Mouse (Mus musculus) kidney, postnatal 25 days (tissue): ENCODE measurements around the gene Adamtsl2.

Source experiments
- DNase-seq, 2 experiments: peaks; one replicate each; pipeline ENCODE4 v3.0.0; 2021; ENCODE audit warnings: mixed read lengths in 2 of 2

Adamtsl2 gene

DNA sequence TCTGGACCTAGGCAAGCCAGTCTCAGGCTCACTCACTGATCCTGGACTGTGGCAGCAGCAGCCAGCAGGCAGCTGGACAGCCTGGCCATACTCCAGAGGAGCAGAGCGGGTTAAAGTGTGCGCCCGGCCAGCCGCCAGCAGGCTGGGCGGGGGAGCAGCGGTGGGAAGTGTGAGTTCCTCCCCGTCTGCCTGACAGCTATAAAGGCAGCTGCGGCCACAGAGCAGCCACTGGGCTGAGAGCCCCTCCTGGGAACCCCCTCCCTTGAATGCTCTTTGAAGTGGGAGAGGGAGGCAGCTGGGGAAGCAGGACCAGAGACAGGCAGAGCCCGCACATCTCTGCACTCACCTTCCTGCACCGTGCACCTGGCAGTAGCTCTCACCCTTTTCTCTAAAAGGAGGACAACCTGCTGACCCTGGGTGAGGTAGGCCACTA, at the start of gene Adamtsl2:
Gene Adamtsl2 (plus strand): TSS at position 228 of the 433 bp plus-strand sequence.
- DNase-seq = peak; percentile 89 to 94

DNA sequence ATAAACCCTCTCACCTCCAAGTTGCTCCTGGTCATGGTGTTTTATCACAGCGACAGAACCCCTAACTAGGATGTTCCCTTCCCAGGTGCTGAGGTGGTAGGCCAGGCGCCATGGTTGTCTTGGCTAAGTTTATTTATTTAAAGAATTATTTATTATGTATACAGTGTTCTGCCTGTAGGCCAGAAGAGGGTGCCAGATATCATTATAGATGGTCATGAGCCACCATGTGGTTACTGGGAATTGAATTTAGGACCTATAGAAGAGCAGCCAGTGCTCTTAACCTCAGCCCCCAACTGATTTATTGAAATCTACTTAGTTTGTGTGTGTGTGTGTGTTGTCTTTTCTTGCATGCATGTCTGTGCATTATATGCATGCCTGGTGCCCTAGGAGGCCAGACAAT, 46.8 kb upstream of the Adamtsl2 start:
- no peak for DNase-seq

DNA sequence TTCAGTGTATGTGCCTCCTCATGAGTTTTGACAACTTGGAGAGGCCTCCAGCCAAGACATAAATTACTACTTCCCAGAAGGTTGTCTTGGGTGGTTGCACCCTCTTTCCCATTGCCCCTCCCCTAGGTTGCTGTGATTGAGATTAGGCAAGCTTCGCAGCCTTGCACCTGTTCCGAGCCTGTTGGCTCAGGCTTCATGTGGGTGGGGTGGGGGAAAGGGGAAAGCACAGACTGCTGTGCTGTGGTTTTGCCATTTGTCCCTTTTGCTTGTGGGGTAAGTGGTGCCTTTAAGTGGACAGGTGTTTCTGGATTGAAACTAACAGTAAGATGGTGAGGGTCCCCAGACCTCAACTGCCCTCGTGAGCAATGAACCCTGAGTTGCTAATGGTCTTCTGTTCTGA, 43.2 kb upstream of the Adamtsl2 start:
- no peak for DNase-seq

DNA sequence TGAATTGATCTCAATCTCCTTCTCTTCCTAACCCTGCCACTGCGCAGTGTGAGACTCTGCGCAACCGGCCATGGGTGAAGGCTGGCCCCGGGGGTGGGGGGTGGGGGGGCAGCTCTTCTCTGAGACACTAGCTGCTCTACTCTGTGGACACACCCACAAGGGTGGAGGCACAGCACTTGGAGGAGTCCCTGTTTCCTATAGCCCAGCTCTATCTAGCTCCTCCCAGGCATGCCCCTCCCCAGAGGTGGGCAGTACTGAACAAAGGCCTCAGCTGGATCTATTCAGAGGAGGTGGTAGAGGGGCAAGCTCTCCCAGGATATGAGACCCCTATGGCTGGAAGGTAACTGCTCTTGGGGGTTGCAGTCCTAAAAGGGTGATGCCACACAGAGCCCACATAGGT, 42.2 kb upstream of the Adamtsl2 start:
- DNase-seq = no peak

DNA sequence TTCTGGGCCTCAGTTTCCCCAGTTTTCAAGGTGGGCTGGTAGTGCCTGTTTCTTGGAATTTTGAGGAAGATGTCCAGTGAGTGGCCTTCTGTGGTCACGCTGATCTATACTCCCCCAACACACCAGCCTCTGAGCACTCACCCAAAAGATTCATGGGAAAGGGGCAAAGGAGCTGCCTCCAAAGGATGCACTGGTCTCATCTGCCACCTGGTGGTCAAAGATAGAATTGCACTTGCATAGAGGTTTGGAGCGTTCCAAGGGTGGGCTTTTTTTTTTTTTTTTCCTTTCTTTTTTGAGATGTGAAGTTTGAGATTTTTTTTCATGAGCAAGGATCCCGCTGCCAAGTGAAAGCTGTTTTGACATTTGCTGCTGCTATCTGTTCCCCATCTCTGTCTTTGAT, 40.6 kb upstream of the Adamtsl2 start:
- DNase-seq = peak; percentile 74 to 90

DNA sequence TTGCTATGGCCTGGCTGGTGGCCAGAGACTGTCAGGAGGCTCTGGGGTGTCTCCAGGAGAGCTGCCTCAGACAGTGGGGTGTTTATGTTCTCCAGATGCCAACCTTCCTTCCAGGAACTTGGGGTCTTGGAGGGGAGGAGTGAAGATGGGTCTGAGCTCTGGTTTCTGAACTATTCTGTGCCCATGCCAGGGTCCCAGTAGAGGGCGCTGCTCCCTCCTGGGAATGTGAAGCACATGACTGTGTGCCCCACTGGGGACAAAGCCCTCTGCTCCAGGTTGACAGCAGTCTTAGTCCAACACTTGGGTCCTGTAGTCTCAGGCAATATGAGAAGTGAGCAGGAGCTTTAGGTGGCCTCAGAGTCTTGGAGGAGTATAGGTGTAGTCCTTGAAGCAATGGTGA, 39.9 kb upstream of the Adamtsl2 start:
- peak; percentile 72 to 80 for DNase-seq

DNA sequence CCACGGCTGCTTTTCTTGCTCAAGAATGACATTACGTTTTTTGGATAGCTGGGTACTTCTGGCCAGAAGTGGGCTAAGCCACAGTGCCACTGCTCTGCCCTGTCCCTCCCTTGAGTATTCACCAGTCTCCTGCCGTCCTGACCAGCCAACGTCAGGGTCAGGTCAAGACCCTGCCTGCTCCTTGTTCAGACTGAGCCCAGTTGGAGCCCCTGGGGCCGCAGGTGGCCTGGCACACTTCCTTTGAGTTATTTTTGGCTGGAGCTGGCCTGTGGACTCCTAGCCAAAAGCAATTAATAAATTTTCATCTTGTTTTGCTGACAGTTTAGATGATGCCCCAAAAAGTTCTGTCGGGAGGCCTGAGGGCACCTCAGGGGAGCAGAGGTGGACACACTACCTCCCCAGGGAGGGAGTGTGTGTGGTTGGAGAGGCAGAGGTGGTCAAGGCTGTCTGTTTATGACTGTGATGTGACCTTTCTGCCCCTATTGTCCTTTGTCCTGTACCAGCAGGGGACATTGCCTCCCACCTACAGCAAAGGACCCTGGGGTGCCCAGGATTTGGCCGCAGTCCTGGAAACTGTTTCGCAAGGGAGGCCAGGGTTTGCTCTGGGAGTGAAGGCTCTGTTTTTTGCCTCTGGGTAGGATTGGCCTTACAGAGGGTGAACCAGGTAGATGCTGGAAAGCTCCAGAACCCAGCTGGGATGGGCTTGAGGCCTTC, 36.9 kb upstream of the Adamtsl2 start:
- DNase-seq = peak; percentile 79 to 95

DNA sequence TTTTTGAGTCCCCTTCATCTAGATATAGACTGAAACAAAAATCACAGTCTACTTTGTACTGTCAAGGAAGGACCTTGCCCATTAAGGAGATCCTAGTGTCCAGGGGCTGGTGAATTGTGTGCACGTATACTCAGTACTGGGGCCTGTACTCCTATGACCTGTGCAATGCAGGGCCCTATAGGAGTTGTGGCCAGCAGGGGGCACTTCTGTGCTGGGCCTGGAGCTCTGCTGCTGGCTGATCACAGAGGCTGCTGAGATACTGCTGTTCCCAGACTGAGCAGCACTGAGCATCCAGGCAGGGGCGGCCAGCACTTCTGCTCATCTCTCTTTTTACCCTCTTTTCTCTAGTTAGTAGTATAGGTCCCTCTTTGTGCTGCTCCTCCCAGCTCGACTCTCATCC, 35.7 kb upstream of the Adamtsl2 start:
- peak; percentile 92 to 94 for DNase-seq

DNA sequence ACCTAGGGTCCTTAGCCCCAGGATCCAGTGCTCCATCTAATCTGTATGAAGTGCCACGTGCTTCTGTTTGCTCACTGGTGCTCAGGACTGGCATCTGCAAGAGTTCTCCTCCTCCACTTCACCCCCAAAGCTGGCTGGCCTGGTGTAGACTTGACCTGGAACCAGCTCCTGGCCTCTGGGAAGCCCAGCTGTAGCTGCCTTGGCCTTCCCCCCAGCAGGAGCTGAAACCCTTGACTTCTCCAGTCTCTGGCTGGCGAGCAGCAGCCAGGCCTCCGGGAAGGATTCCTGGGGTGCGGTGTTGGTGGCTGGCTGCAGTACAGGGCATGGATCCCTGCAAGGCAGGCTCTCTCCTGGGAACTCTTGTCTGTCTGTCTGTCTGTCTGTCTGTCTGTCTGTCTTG, 35.0 kb upstream of the Adamtsl2 start:
- peak; percentile 23 to 71 for DNase-seq

DNA sequence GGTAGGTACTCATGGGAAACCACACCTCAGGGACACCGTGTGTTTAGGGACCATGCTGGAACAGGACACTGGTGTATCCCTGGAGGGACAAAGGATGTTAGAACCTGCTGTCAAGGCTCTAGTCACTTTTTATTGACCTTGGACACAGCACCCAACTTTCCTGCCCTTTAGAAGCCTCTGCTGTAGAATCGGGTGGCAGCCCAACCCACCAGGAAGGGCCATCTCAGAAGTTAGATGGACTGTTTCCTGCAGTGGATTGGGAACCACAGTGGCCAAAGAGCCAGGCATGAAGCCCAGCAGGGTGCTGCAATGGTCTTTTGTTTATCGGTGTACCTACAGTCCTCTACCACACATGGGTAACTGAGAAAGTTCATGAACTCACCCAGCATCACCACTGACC, 34.5 kb upstream of the Adamtsl2 start:
- peak; percentile 31 to 71 for DNase-seq

DNA sequence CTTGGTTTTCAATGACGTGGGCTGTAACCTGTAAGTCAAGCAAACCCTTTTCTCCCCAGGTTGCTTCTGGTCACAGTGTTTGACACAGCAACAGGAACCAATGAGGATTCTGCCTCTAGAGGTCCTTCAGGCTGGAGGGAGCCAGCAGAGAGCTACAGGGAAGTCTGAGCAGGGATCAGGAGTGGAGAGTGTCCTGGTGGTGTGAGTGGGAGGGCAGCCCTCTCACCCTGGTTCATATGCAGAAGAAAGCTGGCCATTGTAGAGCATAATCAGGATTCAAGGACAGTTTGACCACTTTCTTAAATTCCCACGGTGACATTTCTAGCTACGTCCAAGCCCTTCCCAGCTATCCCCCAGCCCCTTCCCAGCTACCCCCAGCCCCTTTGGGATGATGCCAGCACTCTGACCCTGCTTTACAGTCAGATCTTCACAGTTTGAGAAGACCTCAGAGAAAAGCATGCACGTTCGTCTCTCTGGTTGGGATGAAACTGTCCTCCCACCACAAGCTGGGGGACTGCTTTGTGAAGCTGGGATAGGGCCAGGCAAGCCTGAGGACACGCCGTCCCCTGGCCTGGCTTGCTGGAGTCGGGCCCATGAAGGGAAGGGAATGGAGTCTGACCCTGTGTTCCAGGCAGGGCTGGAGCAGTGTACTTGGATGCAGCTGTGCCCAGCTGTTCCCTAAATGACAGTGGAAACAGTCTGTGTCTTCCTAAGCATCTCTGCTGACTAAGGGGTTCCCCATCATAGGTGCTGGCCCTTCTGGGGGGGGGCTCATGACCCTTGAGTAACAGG, 33.0 kb upstream of the Adamtsl2 start:
- peak; percentile 78 to 89 for DNase-seq

DNA sequence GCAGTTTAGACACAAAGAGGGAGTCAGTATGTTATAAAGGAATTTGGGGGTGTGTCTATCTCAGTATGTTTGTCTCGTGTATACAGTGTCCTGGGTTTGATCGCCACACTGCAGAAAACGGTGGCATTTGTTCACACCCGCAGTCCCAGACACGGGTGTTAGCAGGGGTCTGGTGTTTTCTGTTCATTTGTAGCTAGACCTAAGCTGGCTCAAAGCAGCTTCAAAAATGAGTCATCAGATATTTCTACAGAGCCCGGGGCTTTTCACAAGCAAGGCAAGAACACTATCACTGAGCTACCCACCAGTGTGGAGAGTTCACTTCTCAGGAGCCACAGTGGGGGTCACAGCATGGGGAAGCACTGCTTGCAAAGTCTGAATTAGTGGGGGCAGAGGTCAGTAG, 29.8 kb upstream of the Adamtsl2 start:
- no peak for DNase-seq

DNA sequence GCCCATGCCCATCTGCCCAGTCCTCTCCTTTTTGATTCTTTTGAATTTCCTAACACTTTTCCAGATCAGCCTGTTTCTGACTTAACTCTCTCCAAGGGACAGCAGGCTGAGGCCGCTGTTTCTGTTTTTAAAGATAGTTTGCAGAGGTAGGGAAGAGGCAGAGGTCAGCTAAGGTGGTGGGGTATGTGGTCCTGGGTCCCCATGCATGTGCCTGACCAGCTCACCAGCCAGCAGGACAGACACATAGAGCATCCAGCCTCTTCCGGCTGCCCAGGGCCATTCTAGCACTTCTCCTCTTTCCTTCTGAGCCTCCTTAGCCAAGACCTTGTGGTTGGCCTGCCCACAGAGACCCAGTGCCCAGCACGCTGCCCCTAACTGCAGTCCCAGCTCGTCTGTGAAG, 20.9 kb upstream of the Adamtsl2 start:
- no peak for DNase-seq

DNA sequence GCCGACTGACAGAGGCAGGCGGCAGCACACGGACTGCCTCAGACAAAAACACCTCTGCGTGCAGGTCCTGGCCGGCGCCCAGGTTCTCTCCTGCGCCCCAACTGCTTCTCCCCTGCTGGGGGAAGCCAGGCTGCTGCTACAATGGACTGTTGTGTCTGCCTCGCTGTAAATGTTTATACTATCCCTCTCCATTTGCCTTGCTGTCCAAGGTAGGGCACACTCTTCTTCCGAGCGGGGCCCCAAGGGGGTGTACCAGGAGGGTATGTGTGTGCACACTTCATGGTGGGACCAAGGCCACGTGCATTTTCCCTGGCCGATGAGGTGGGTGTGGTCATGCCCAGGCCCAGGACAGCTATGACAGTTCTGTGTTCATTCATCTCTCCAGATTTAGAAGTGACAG, 20.4 kb upstream of the Adamtsl2 start:
- peak in 1 of 2 experiments; percentile 42 for DNase-seq

DNA sequence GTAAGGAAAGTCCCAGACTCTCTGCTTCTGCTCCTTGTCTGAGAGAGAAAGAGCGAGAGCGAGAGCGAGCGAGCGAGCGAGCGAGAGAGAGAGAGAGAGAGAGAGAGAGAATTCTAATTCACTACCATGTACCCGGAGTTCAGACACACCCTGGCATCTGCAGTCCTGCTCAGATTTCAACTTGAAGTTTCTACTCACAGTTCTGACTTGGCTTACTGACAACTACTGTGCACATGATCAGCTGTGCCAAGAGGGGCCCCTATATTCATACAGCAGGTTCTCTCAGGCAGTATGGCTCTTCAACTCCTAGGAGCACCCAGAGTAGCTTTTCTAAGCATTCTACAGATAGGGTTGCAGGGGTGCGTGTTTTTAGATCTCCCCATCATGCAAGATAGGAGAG, 20.0 kb upstream of the Adamtsl2 start:
- no peak for DNase-seq

DNA sequence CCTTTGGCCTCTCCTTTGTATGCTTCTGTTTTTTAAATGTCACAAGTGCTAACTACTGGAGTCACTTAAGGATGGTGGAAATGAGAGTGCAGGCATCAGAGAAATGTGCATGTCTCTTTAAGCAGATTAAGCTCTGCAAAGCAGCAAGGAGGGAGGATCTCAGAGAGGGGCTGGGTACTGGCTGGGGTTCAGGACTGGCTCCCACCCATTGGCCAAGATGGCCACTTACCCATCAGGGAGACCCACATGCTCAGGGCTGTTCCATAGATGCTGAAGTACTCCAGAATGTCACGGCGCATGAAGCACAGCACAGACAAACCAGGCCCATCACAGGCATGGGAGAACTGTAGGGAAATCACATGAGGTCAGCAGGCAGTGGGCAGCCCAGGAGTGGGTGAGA, 12.1 kb upstream of the Adamtsl2 start:
- no peak for DNase-seq

DNA sequence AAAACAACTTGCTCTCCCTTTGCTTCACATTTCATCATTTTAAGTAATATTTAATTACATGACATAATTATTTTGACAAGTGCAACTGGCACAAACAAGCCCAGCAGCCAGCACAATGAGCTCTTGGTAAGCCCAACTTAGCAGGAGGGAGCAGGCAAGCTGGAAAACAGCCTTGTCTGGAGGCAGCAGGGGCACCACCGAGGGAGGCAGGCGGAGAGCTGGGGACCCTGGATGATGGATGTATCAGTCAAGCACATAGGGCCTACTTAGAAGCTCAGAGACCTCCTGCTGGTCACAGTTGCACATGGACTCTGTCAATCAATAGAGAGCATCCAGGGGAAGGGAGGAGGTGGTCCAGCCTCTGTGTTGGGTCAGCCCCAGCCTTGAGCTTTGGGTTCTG, 11.2 kb upstream of the Adamtsl2 start:
- no peak for DNase-seq

DNA sequence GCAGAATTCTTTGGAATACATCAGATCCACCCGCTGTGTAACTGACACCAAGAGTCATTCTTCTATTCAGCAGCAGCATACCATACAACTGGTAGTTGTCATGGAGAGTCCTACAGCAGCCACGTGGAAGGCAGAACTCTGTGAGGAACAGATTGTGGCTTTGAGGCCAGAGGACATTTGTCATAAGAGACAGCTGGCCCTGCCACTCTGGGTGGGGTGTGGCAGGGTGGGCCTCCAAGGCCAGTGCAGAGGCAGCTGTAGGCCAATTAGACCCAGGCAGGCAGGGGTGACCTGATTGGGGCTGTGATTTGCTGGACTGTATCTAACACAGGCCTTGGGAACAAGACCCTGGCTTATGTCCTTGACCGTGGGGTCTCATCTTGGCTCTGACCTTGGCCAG, 9.5 kb upstream of the Adamtsl2 start:
- peak in 1 of 2 experiments; percentile 36 for DNase-seq

DNA sequence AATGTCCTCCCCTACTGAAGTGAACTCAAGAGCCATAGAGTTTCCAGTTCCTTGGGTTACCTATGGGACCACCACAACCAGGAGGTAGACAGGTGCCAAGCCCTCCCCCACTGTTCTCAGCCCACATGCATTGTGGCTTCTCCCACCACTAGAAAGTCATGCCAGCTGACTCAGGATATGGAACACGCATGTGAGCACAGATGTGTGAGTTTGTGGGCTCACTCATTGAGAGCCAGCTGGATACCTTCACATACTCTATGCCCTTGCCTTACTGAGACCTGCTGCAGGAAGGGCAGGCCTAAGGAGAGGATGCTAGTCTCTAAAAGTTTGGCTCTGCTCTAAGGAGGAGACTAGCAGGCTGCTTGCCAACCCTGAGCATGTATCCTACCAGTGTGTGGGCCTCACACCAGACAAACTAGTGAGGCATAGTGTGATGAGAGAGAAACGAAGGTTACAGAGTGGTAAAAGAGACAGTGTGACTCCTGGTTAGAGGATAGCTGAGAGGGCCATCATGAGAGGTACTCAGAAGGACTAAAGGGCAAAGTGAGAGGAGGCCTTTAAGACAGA, 8.8 kb upstream of the Adamtsl2 start:
- DNase-seq = no peak

DNA sequence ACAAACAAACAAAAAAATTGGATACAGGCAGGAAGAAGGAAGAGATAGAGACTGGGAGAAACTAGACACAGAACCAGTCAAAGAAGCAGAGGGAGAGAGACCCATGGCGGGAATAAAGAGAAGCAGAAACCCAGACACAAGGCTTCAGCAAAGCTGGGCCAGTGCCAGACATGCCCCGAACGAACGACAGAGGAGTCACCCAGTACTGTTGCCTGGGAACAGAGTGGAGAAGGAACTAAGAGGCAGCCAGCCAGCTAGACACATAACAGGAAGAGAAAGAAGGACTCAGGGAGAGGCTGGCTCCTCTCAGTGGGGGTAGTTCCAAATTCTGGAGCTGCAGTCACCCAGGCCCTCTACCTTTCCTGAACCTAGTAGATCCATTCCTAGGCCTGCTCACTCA, 8.0 kb upstream of the Adamtsl2 start:
- DNase-seq = peak; percentile 81 to 82

DNA sequence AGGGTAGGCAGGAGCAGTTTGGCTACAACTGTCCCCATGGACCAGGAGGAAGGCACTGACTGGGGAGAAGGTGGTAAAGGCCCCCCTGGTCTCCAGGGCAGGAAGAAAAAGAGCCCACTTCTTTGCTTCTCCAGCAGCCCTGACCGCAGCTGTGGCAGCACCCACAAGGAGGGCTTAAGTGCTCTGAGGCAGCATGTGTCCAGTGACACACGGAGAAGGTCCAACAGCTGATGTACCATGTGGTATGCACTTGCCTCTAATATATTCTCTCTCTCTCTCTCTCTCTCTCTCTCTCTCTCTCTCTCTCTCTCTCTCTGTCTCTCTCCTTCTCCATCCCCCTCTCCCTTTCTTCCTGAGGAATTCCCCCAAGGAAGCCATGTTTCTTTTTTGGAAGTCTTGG, 7.2 kb upstream of the Adamtsl2 start, which contains the start of gene Mymk:
Gene Mymk (minus strand): TSS at position 202 of the 400 bp plus-strand sequence.
- DNase-seq = no peak

DNA sequence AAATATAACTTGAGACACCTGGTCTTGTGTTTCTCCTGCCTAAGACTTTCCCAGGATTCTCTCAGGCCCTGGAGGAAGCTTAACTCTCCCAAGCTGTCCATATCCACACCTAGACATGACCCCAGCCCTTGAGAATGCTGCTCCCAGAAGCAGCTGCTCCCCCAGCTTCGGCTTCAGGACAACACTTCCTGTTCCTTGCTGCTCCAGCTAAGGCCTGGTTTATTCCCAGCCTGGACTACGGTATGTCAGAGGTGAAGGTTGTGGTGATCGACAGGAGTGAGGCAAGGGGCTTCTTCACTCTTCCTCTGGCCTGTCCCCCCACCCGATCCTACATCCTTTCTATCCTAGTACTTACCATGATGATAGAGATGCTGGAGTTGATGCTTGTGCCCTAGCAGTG, 5.8 kb upstream of the Adamtsl2 start:
- no peak for DNase-seq

DNA sequence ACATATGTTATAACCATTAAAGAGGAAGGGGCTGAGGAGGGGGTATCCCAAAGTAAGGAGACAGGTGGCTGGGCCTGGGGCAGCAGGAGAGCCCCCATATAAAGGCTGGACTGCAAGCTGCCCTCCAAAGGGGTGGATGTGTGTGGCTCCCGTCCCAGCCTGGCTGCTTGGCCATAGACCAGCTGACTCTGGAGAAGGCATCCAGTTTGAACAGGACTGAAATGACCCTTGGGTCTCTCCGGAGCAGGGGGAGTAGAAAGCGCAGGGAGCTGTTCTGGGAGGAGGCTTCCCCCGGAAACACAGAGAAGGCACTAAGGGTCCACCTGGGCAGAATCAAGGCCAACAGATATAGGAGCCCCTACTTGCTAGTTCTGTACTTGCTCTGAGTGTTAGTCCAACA, 4.4 kb upstream of the Adamtsl2 start:
- DNase-seq = peak; percentile 77 to 91

DNA sequence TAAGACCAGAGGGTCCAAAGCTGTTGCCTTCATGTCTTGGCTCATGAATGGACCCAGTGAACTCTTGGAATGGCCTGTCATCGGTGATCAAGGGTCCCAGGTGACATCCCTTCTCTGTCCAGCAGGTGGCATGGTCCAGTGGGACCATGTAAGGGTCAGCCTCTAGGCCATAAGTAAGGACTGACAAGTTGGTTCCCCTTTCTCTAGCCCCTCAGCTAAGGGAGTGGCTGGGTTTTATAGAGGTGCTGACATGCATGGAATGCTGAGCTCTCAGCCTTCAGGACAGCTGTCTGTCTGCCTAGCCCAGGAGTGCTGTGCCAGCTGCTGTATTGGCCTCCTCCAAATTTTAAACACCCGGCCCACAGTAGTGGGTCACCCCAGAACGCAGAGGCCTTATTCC, 3.7 kb upstream of the Adamtsl2 start:
- peak; percentile 75 to 78 for DNase-seq
